Mouse (Mus musculus): ENCODE data around the gene Mocs1. TPM values are rescaled to one million over a fixed set of nuclear protein-coding genes. Genes with fewer than 3 reads are reported as not detected.

Gene Mocs1
- total RNA-seq (2017) = 13.6 and 16.8 TPM in 2 replicates

DNA sequence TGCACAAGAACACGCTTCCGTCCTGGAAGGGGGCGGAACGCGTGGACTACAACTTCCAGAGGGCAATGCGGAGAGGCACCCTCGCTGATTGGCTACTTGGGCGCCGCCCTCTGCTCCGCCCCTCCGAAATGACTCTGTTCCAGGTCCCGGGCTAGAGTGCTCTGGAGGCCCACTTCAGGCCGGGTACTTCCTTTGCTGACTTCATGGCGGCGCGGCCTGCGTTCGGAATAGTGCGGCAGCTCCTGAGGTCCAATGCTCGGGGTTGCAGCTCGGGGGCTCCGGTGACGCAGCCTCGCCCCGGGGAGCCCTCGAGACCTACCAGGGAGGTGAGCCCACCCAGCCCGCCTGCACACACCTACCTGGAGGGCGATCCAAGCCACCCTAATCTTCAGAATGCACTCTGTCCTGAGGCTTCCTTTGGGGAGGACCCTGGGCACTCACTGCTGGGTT lies at the start of gene Mocs1:
TSS of gene Mocs1 (plus strand) at position 124 of the 450 bp plus-strand sequence.
- ATAC-seq (replicated peaks in 1 of 2; ENCODE audit: insufficient read depth in 1 of 2, low FRiP score in 2 of 2, low TSS enrichment in 1 of 2, low read depth in 1 of 2, poor library complexity in 2 of 2, severe bottlenecking in 2 of 2) = peak; percentile 98

DNA sequence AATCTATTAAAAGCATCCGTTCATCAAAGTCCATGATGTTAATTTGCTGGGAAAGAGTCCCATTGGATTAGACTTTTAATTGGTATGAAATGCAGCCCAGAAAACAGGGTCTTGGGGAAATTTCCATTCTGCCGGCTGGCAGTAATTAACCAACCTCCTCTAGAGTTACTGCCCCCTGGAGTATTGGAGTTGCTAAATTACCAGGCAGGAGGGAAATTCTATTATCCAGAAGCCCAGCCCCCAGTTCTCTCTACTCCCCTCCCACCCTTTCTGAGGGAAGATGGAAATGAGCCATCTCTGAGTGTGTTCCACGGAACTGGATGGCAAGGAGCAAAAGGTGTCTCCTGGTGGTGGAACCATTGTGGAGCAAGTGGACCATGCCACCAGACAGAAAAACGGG lies 48.5 kb upstream of the Mocs1 start:
- ATAC-seq (replicated peaks in 1 of 2; ENCODE audit: insufficient read depth in 1 of 2, low FRiP score in 2 of 2, low TSS enrichment in 1 of 2, low read depth in 1 of 2, poor library complexity in 2 of 2, severe bottlenecking in 2 of 2) = no peak

GRCm38 (mm10) chr17:49384217-49384943 lies 43.8 kb upstream of the Mocs1 start:
- peak in 1 of 2 experiments; percentile 53; a peak in 1 of 4 replicates for ATAC-seq (replicated peaks in 1 of 2; ENCODE audit: insufficient read depth in 1 of 2, low FRiP score in 2 of 2, low TSS enrichment in 1 of 2, low read depth in 1 of 2, poor library complexity in 2 of 2, severe bottlenecking in 2 of 2)

DNA sequence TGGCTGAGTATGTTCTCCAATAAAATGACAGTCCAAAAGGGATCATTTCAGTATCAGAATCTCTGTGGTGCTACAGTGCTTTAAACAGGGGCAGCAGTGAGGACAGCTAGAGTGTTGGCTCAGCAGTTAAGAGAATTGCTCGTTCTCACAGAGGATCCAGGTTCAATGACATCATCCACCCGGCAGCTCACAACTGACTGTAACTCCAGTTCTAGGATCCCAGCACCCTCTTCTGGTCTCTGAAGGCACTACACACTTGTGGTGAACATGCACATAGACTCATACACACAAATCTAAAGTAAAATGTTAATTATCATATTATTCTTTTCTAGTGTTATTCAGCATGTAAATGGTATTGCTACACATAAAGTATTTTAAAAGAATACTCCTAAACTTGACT lies 40.4 kb upstream of the Mocs1 start:
- no peak for ATAC-seq (replicated peaks in 1 of 2; ENCODE audit: insufficient read depth in 1 of 2, low FRiP score in 2 of 2, low TSS enrichment in 1 of 2, low read depth in 1 of 2, poor library complexity in 2 of 2, severe bottlenecking in 2 of 2)

GRCm38 (mm10) chr17:49392751-49393150 lies 35.4 kb upstream of the Mocs1 start:
- no peak for ATAC-seq (replicated peaks in 1 of 2; ENCODE audit: insufficient read depth in 1 of 2, low FRiP score in 2 of 2, low TSS enrichment in 1 of 2, low read depth in 1 of 2, poor library complexity in 2 of 2, severe bottlenecking in 2 of 2)

DNA sequence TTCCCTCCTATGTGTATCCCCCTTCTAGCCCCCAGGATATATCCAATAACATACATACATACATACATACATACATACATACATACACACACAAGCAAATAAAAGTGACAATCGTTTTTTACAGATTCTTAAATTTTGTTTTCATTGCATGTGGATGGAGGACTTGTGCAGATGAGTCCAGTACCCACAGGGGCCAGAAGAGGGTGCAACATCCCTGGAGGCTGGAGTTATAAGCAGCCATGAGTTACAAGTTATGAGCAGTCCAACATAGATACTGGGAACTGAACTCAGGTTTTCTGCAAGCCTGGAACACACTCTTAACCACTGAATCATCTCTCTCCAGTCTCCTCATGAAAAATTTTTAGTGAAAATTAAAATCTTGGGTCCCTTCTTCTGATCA lies 33.3 kb upstream of the Mocs1 start:
- peak; percentile 45 to 75; a peak in 3 of 4 replicates for ATAC-seq (replicated peaks in 1 of 2; ENCODE audit: insufficient read depth in 1 of 2, low FRiP score in 2 of 2, low TSS enrichment in 1 of 2, low read depth in 1 of 2, poor library complexity in 2 of 2, severe bottlenecking in 2 of 2)

DNA sequence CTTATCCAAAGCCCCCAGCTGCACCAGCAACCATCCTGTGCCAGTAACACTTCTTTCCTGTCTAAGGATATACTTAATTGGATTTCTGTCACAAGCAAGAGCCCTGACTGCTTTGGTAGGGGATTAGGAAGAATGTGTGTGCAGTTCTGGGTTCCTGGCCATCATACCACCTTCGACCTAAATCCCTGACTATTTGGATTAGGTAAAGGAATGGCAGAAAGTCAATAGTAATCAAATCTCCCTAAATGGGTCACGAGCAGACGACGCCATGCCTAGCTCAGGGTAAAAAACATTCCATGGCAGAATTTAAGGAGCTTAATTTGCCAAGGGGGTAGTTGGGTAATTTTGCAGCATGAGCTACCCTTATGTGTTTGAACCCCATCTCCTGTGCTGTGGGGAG lies 28.6 kb upstream of the Mocs1 start:
- ATAC-seq (replicated peaks in 1 of 2; ENCODE audit: insufficient read depth in 1 of 2, low FRiP score in 2 of 2, low TSS enrichment in 1 of 2, low read depth in 1 of 2, poor library complexity in 2 of 2, severe bottlenecking in 2 of 2) = no peak

GRCm38 (mm10) chr17:49400130-49400529 lies 28.0 kb upstream of the Mocs1 start:
- ATAC-seq (replicated peaks in 1 of 2; ENCODE audit: insufficient read depth in 1 of 2, low FRiP score in 2 of 2, low TSS enrichment in 1 of 2, low read depth in 1 of 2, poor library complexity in 2 of 2, severe bottlenecking in 2 of 2) = peak; percentile 54 to 64; a peak in 3 of 4 replicates

DNA sequence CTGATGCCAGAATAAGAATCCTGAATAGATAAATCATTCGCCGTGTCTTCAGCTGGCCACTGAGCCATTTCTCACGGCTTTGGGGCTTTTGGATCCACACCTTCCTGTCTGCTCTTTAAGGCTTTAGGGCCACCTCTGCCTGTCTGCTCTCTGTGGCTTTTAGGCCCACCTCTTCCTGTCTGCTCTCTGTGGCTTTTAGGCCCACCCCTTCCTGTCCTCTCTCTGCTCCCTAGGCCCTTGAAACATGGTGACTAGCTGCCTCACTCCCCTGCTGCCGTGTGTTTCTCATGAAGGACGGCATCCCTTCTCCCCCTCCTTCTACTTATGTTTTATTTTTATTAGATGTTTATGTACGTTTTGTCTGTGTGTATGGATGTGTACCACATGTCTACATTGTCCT lies 25.0 kb upstream of the Mocs1 start:
- peak; percentile 76 to 85 for ATAC-seq (replicated peaks in 1 of 2; ENCODE audit: insufficient read depth in 1 of 2, low FRiP score in 2 of 2, low TSS enrichment in 1 of 2, low read depth in 1 of 2, poor library complexity in 2 of 2, severe bottlenecking in 2 of 2)

GRCm38 (mm10) chr17:49405927-49406326 lies 22.2 kb upstream of the Mocs1 start:
- peak; percentile 97 to 98 for ATAC-seq (replicated peaks in 1 of 2; ENCODE audit: insufficient read depth in 1 of 2, low FRiP score in 2 of 2, low TSS enrichment in 1 of 2, low read depth in 1 of 2, poor library complexity in 2 of 2, severe bottlenecking in 2 of 2)

DNA sequence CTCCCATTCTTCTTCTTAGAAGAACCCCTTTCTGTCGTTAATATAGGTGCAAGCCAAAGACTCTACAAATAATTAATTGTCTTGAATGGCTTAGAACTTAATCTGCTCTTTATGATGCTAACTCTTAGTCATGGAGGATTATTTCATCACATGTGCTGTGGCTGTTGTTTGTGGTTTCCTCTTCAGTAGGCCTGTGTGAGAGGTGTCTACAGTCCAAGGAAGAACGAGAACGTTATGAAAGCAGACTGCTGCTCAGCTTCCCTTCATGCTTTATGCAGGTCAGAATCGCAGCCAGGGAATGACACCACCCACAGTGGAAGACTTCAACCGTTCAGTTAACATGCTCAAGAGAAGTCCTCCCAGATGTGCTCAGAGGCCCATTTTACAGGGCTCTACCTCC lies 15.2 kb upstream of the Mocs1 start:
- ATAC-seq (replicated peaks in 1 of 2; ENCODE audit: insufficient read depth in 1 of 2, low FRiP score in 2 of 2, low TSS enrichment in 1 of 2, low read depth in 1 of 2, poor library complexity in 2 of 2, severe bottlenecking in 2 of 2) = peak; percentile 71 to 79

DNA sequence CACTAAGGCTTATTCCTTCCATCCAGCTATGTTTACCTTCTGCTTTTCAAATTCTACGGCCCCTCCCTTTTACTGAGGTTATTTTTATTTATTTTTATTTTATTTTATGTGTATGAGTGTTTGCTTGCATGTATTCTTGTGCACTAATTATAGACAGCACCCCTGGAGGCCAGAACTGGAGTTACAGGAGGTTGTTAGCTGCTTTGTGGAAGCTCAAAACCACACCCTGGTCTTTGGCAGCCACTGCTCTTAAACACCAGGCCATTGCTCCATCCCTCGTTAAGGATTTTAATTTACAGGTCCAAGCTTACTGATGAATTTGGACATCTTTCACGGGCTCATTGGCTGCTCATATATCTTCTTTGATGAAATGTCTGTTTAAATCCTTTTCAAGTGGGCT lies 14.6 kb upstream of the Mocs1 start:
- ATAC-seq (replicated peaks in 1 of 2; ENCODE audit: insufficient read depth in 1 of 2, low FRiP score in 2 of 2, low TSS enrichment in 1 of 2, low read depth in 1 of 2, poor library complexity in 2 of 2, severe bottlenecking in 2 of 2) = no peak

GRCm38 (mm10) chr17:49416228-49416627 lies 11.9 kb upstream of the Mocs1 start:
- ATAC-seq (replicated peaks in 1 of 2; ENCODE audit: insufficient read depth in 1 of 2, low FRiP score in 2 of 2, low TSS enrichment in 1 of 2, low read depth in 1 of 2, poor library complexity in 2 of 2, severe bottlenecking in 2 of 2) = no peak

GRCm38 (mm10) chr17:49419813-49420212 lies 8.3 kb upstream of the Mocs1 start:
- ATAC-seq (replicated peaks in 1 of 2; ENCODE audit: insufficient read depth in 1 of 2, low FRiP score in 2 of 2, low TSS enrichment in 1 of 2, low read depth in 1 of 2, poor library complexity in 2 of 2, severe bottlenecking in 2 of 2) = no peak

- no peak for ATAC-seq (replicated peaks in 1 of 2; ENCODE audit: insufficient read depth in 1 of 2, low FRiP score in 2 of 2, low TSS enrichment in 1 of 2, low read depth in 1 of 2, poor library complexity in 2 of 2, severe bottlenecking in 2 of 2)
Observed at GRCm38 (mm10) chr17:49422286-49423066, 5.7 kb upstream of the Mocs1 start.

- no peak for ATAC-seq (replicated peaks in 1 of 2; ENCODE audit: insufficient read depth in 1 of 2, low FRiP score in 2 of 2, low TSS enrichment in 1 of 2, low read depth in 1 of 2, poor library complexity in 2 of 2, severe bottlenecking in 2 of 2)
Observed at GRCm38 (mm10) chr17:49423067-49423325, 5.2 kb upstream of the Mocs1 start.

DNA sequence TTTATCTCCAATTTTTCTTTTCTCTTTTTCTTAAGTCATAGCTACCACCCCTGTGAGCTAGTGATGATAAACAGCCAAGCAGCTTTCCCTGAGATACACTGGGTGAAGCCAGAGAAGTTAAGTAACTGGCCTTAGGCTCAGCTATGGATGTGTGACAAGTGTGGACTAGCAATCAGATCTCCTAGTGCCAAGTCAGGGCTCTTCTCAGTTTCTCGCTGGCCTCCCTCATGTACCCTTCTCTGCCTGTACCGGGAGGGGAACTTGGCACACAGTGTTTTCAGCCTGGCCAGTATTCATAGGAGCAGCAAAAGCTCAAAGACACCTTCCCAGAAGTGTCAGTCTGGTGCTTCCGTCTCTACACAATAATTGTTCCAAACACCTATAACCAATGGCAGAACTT lies 4.3 kb upstream of the Mocs1 start:
- ATAC-seq (replicated peaks in 1 of 2; ENCODE audit: insufficient read depth in 1 of 2, low FRiP score in 2 of 2, low TSS enrichment in 1 of 2, low read depth in 1 of 2, poor library complexity in 2 of 2, severe bottlenecking in 2 of 2) = no peak

DNA sequence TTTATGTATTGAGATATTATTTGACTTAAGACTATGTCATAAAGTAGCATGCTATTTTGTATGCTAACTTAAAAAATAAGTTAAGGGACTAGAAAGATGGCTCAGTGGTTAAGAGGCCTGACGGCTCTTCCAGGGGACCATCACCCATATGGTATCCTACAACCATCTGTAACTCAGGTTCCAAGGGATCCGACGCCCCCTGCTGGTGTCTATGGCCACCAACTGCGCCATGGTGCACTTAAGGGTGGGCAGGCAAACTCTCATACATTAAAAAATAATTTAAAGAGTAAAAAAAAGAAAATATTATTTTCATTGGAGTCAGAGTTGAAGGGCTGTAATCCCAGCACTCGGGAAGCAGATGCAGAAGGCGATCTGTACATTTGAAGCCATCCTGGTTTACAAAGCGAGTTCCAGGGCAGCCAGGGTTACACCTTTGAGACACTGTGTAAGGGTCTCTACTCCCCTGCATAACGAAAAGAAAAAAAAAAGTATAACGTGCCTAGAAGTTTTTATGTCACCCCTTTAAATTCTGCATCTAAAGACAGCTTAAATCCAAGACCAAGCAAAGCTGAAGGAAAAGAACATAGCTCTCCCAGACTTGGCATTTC lies 427 bp upstream of the Mocs1 start:
- ATAC-seq (replicated peaks in 1 of 2; ENCODE audit: insufficient read depth in 1 of 2, low FRiP score in 2 of 2, low TSS enrichment in 1 of 2, low read depth in 1 of 2, poor library complexity in 2 of 2, severe bottlenecking in 2 of 2) = no peak
